Mouse (Mus musculus) ovary, adult 10 weeks (tissue): ENCODE measurements around the gene Adcy10. TPM values are rescaled to one million over a fixed set of nuclear protein-coding genes. Genes with fewer than 3 reads are reported as not detected.

Experiments
- polyA plus RNA-seq: library from polyadenylated mRNA; stranded (reverse); fragments of 350-450 nt; fragmentation: Illumina TruSeq; extraction: RNeasy Lipid Tissue Mini Kit (QIAGEN cat#74804); gene quantifications from one replicate; pipeline ENCODE4 v1.2.3, GENCODE M21; 2014

Gene Adcy10
- polyA plus RNA-seq: not detected

GRCm38 (mm10) chr1:165484688-165485233, at the start of gene Adcy10:
TSS of gene Adcy10 (plus strand) at chr1:165485183.

DNA sequence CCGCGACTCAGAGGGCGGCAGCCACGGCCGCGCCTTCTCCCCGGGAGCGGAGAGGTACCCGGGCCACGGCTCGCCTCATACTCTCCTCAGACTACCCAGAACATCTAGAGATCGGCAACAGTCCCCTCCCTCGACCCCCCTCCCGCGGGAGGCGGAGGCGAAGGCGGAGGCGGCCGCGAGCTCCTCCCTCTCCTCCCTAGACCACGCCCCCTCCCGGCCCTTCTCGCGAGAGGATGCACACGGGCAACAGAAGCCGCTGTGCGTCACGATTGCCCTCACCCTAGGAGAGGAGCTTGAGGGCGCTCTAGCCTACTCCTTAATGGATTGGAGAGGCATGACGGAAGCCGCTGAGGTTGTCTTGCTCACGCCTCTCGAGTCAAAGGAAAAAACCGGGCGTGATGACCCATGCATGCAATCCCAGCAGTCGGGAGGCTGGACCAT, 24.6 kb upstream of the Adcy10 start, which contains the start of the genes Dcaf6 and Mpc2:
Gene Dcaf6, minus strand, starts transcription at position 116 of the 441 bp plus-strand sequence.
Gene Mpc2, plus strand, starts transcription at position 278 of the 441 bp plus-strand sequence.

Other genes starting within 250 kb of the Adcy10 start
- gene Tiprl, start 248.2 kb upstream of the Adcy10 start, polyA plus RNA-seq: 127 TPM
- 7.2 TPM for gene Gpr161, start 189.4 kb upstream of the Adcy10 start, polyA plus RNA-seq
- 43.4 TPM for gene Dcaf6, start 24.7 kb upstream of the Adcy10 start, polyA plus RNA-seq
- gene Mpc2, start 24.5 kb upstream of the Adcy10 start, polyA plus RNA-seq: 163 TPM
- 69.1 TPM for gene Mpzl1, start 149.4 kb downstream of the Adcy10 start, polyA plus RNA-seq
- gene Rcsd1, start 224.6 kb downstream of the Adcy10 start, polyA plus RNA-seq: 11.3 TPM